Mouse (Mus musculus) CD8-positive naive resting alpha-beta T cell, adult 57 days (primary cell): ENCODE results near the gene Olfr1184. TPM values are rescaled to one million over a fixed set of nuclear protein-coding genes. Genes with fewer than 3 reads are reported as not detected.

ENCODE experiments used
- total RNA-seq: library from RNA; stranded (reverse); gene quantifications from one replicate; pipeline ENCODE4 v1.2.4, GENCODE M21; 2023

Gene Olfr1184
- not detected for total RNA-seq

GRCm38 (mm10) chr2:88483298-88483697, at the start of gene Olfr1184:
Gene Olfr1184 (plus strand): TSS chr2:88483598.

GRCm38 (mm10) chr2:88449031-88449430, 34.4 kb upstream of the Olfr1184 start, which contains the start of gene Gm13757:
Gene Gm13757 (minus strand): TSS chr2:88449131.

DNA sequence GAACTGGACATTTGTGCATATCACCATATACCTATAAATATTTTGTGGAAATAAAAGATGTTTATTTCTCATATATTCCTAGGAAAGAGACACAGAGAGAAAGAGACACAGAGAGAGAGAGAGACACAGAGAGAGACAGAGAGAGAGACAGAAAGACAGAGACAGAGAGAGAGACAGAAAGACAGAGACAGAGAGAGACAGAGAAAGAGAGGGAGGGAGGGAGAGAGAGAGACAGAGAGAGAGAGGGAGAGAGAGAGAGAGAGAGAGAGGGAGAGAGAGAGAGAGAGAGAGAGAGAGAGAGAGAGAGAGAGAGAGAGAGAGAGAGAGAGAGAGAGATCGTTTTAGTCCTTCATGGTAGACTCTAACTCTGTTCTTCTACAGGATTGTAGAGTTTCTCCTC, 28.8 kb upstream of the Olfr1184 start, which contains the start of gene Olfr1183:
Gene Olfr1183, plus strand, starts transcription at position 301 of the 400 bp plus-strand sequence.

GRCm38 (mm10) chr2:88493020-88493419, 9.6 kb downstream of the Olfr1184 start, which contains the start of gene Olfr1185-ps1:
Gene Olfr1185-ps1 (plus strand): TSS chr2:88493320.

DNA sequence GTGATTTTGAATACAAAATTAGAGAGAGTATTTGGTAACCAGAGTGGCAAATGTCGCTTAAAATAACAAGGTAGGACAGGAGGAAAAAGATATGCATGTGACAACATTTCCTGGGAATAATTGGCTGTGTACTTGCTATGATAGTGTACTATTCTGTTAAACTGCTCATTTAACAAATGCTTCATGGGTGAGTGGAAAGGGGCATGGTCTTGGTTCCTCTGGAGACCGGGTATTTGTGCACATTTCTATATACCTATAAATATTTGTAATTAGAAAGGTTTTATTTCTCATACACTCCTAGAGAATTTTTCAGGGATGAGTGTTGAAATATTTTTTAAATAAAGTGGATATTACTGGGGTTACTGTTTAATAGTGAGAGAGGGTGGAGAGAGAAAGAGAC, 34.9 kb downstream of the Olfr1184 start, which contains the start of gene Olfr1186:
Gene Olfr1186, plus strand, starts transcription at position 301 of the 400 bp plus-strand sequence.

Other genes with a start within 250 kb of the Olfr1184 start
- gene Olfr1173, start 203.7 kb upstream of the Olfr1184 start, total RNA-seq: not detected
- not detected for gene Olfr1174-ps, start 168.5 kb upstream of the Olfr1184 start, total RNA-seq
- gene Olfr1175-ps, start 156.4 kb upstream of the Olfr1184 start, total RNA-seq: not detected
- not detected for gene Olfr1176, start 146.9 kb upstream of the Olfr1184 start, total RNA-seq
- not detected for gene Olfr1177-ps, start 137.1 kb upstream of the Olfr1184 start, total RNA-seq
- gene Olfr1178, start 96.5 kb upstream of the Olfr1184 start, total RNA-seq: not detected
- not detected for gene Olfr1179, start 77.1 kb upstream of the Olfr1184 start, total RNA-seq
- gene Olfr1180, start 64.4 kb upstream of the Olfr1184 start, total RNA-seq: not detected
- gene Olfr1181, start 57.4 kb upstream of the Olfr1184 start, total RNA-seq: not detected
- gene Gm13757, start 34.5 kb upstream of the Olfr1184 start, total RNA-seq: not detected
- not detected for gene Olfr1183, start 28.7 kb upstream of the Olfr1184 start, total RNA-seq
- not detected for gene Olfr1185-ps1, start 9.7 kb downstream of the Olfr1184 start, total RNA-seq
- not detected for gene Olfr1186, start 35.0 kb downstream of the Olfr1184 start, total RNA-seq
- gene Olfr1188, start 73.3 kb downstream of the Olfr1184 start, total RNA-seq: not detected
- not detected for gene Olfr1189, start 102.9 kb downstream of the Olfr1184 start, total RNA-seq
- gene Olfr1191-ps1, start 156.9 kb downstream of the Olfr1184 start, total RNA-seq: 0.12 TPM
- not detected for gene Olfr1192-ps1, start 164.9 kb downstream of the Olfr1184 start, total RNA-seq
- gene Olfr1193, start 192.0 kb downstream of the Olfr1184 start, total RNA-seq: not detected
- gene Olfr1195, start 205.6 kb downstream of the Olfr1184 start, total RNA-seq: not detected
- not detected for gene Olfr1196, start 221.0 kb downstream of the Olfr1184 start, total RNA-seq
- not detected for gene Olfr1197, start 248.8 kb downstream of the Olfr1184 start, total RNA-seq